Mouse (Mus musculus) erythroblast, embryonic 14.5 days (primary cell): ENCODE measurements around the gene Gm10720.
"Not testable (repeated sequence)": the region's sequence is repeated elsewhere in the genome, so short reads cannot be mapped to it uniquely, and the experiment has no call there.

Experiments used
- GATA1 ChIP-seq: IDR thresholded peaks from 2 replicates; pipeline ENCODE4 v1.6.1; 2012; ENCODE audit warnings: low read length, inconsistent platforms, mixed read lengths
- TAL1 ChIP-seq: IDR thresholded peaks from 3 replicates; pipeline ENCODE4 v1.6.1; 2012; ENCODE audit warnings: low read length, inconsistent platforms, mixed read lengths

GRCm38 (mm10) chr9:3015896-3016295, 442 bp downstream of the Gm10720 start:
- TF ChIP-seq GATA1, TAL1: not testable (repeated sequence)
